Mouse (Mus musculus) CH12.LX (cell line): ENCODE measurements around the gene Nsg1. TPM values are rescaled to one million over a fixed set of nuclear protein-coding genes. Genes with fewer than 3 reads are reported as not detected.

ENCODE experiments used
- DNase-seq: peaks from one replicate; pipeline ENCODE4 v3.0.0-alpha.2; 2013; ENCODE audit errors: extremely low read depth
- H3K27ac ChIP-seq: 2 replicates; pipeline ENCODE4 v1.5.1; 2012; ENCODE audit warnings: low read depth, mild to moderate bottlenecking, control low read depth, moderate library complexity; ENCODE audit not compliant: insufficient read depth
- H3K27me3 ChIP-seq: replicated peaks from 2 replicates; pipeline ENCODE3; 2012; ENCODE audit warnings: inconsistent platforms
- H3K36me3 ChIP-seq, 2 experiments: replicated peaks in 1 of 2; 2 replicates each; pipeline versions ENCODE3 to v1.6.1; 2012; ENCODE audit warnings: inconsistent platforms in 1 of 2, low read length in 1 of 2, mild to moderate bottlenecking in 1 of 2, mixed read lengths in 1 of 2, moderate library complexity in 1 of 2; ENCODE audit not compliant: control insufficient read depth in 1 of 2, insufficient read depth in 1 of 2
- H3K4me1 ChIP-seq, 2 experiments: 2 replicates each; pipeline ENCODE4 v1.6.1; 2012; ENCODE audit warnings: inconsistent platforms in 1 of 2, moderate library complexity in 1 of 2; ENCODE audit not compliant: insufficient read depth in 2 of 2, control insufficient read depth in 1 of 2
- H3K4me2 ChIP-seq: 2 replicates; pipeline ENCODE4 v1.6.1; 2012; ENCODE audit warnings: low read depth, mild to moderate bottlenecking, control low read depth; ENCODE audit not compliant: poor library complexity, insufficient read depth, severe bottlenecking
- H3K4me3 ChIP-seq, 3 experiments: fragments of 150-350 bp in 1 of 3; sonication (generic) in 1 of 3; replicated peaks in 1 of 3; 2 replicates each; pipeline versions ENCODE3 to v1.5.1; 2011 to 2012; ENCODE audit warnings: low read depth in 2 of 3, low read length in 2 of 3, mild to moderate bottlenecking in 2 of 3, moderate library complexity in 2 of 3, control low read depth in 1 of 3, improper control_type of control experiment in 1 of 3, inconsistent platforms in 1 of 3, mixed read lengths in 1 of 3; ENCODE audit not compliant: poor library complexity in 1 of 3
- H3K79me2 ChIP-seq: replicated peaks from 2 replicates; pipeline ENCODE4 v1.6.1; 2012; ENCODE audit warnings: mild to moderate bottlenecking, moderate library complexity; ENCODE audit not compliant: control insufficient read depth, poor library complexity, insufficient read depth, severe bottlenecking; ENCODE audit errors: extremely low read depth
- H3K9ac ChIP-seq: 2 replicates; pipeline ENCODE4 v1.6.1; 2012; ENCODE audit warnings: low read depth, mild to moderate bottlenecking, control low read depth, moderate library complexity; ENCODE audit not compliant: insufficient read depth
- H3K9me3 ChIP-seq: replicated peaks from 2 replicates; pipeline ENCODE3; 2012; ENCODE audit warnings: low read length, inconsistent platforms, mixed read lengths
- CHD1 ChIP-seq: IDR thresholded peaks from 2 replicates; pipeline ENCODE4 v1.6.1; 2012; ENCODE audit warnings: low read depth, low read length, improper control_type of control experiment, inconsistent platforms
- CHD2 ChIP-seq: IDR thresholded peaks from 2 replicates; pipeline ENCODE4 v1.6.1; 2011; ENCODE audit warnings: low read length, improper control_type of control experiment
- E2F4 ChIP-seq: IDR thresholded peaks from 2 replicates; pipeline ENCODE4 v1.6.1; 2011; ENCODE audit warnings: low read depth, low read length, improper control_type of control experiment; ENCODE audit not compliant: insufficient replicate concordance
- ETS1 ChIP-seq: conservative IDR thresholded peaks from 2 replicates; pipeline ENCODE4 v1.6.1; 2012; ENCODE audit warnings: low read depth, mild to moderate bottlenecking, inconsistent platforms, low read length, improper control_type of control experiment, moderate library complexity
- IRF4 ChIP-seq: IDR thresholded peaks from 2 replicates; pipeline ENCODE4 v1.6.1; 2014; ENCODE audit warnings: low read depth, mild to moderate bottlenecking, inconsistent platforms, low read length, improper control_type of control experiment
- JUND ChIP-seq: conservative IDR thresholded peaks from 2 replicates; pipeline ENCODE4 v1.6.1; 2011; ENCODE audit warnings: low read depth, low read length, improper control_type of control experiment
- MAX ChIP-seq: IDR thresholded peaks from 2 replicates; pipeline ENCODE4 v1.6.1; 2011; ENCODE audit warnings: low read length, improper control_type of control experiment
- MXI1 ChIP-seq: IDR thresholded peaks from 2 replicates; pipeline ENCODE4 v1.6.1; 2011; ENCODE audit warnings: mild to moderate bottlenecking, low read depth, low read length, improper control_type of control experiment
- MYC ChIP-seq: IDR thresholded peaks from 2 replicates; pipeline ENCODE4 v1.6.1; 2011; ENCODE audit warnings: low read depth, mild to moderate bottlenecking, improper control_type of control experiment, low read length
- NRF1 ChIP-seq: IDR thresholded peaks from 2 replicates; pipeline ENCODE4 v1.6.1; 2014; ENCODE audit warnings: low read depth, mild to moderate bottlenecking, inconsistent platforms, low read length, improper control_type of control experiment, moderate library complexity
- RAD21 ChIP-seq: IDR thresholded peaks from 2 replicates; pipeline ENCODE4 v1.6.1; 2011; ENCODE audit warnings: low read depth, mild to moderate bottlenecking, low read length, improper control_type of control experiment, moderate library complexity
- RCOR1 ChIP-seq: conservative IDR thresholded peaks from 2 replicates; pipeline ENCODE4 v1.6.1; 2012; ENCODE audit warnings: low read depth, mild to moderate bottlenecking, inconsistent platforms, low read length, improper control_type of control experiment
- SMC3 ChIP-seq: IDR thresholded peaks from 2 replicates; pipeline ENCODE4 v1.6.1; 2011; ENCODE audit warnings: low read depth, low read length, improper control_type of control experiment
- TCF12 ChIP-seq: IDR thresholded peaks from 2 replicates; pipeline ENCODE4 v1.6.1; 2014; ENCODE audit warnings: low read depth, mild to moderate bottlenecking, inconsistent platforms, low read length, improper control_type of control experiment
- UBTF ChIP-seq: IDR thresholded peaks from 2 replicates; pipeline ENCODE4 v1.6.1; 2012; ENCODE audit warnings: low read depth, mild to moderate bottlenecking, inconsistent platforms, low read length, improper control_type of control experiment, moderate library complexity
- dilution Hi-C: fragments of 300-500 bp; cut with MboI; formaldehyde crosslinking; loops from 2 replicates; pipeline ENCODE4 v1.14.3; 2020; ENCODE audit warnings: low sequenced_read_pairs; ENCODE audit not compliant: extremely low pct_unique_long_range_greater_than_20kb, extremely low pct_ligation_motif_present
- in situ Hi-C: fragments of 300-500 bp; cut with MboI; formaldehyde crosslinking; loops from 3 replicates; pipeline ENCODE4 v1.14.3; 2019; ENCODE audit warnings: low sequenced_read_pairs, low pct_ligation_motif_present, low pct_unique_long_range_greater_than_20kb, mixed read lengths
- polyA plus RNA-seq: library from polyadenylated mRNA; unstranded; fragments of >175 nt; gene quantifications from 2 replicates; pipeline ENCODE4 v1.2.1, GENCODE M21; 2012; ENCODE audit warnings: low read depth; ENCODE audit not compliant: insufficient read length
- total RNA-seq, 2 experiments: library from RNA; depleted of rRNA; stranded (reverse); fragments of 300-350 nt in 1 of 2; fragments of >200 nt in 1 of 2; gene quantifications; 2 replicates each; pipeline ENCODE4 v1.2.3; 2012 to 2014

Gene Nsg1
- total and polyA plus RNA-seq, 3 experiments = 0.04 TPM; not detected in 2

DNA sequence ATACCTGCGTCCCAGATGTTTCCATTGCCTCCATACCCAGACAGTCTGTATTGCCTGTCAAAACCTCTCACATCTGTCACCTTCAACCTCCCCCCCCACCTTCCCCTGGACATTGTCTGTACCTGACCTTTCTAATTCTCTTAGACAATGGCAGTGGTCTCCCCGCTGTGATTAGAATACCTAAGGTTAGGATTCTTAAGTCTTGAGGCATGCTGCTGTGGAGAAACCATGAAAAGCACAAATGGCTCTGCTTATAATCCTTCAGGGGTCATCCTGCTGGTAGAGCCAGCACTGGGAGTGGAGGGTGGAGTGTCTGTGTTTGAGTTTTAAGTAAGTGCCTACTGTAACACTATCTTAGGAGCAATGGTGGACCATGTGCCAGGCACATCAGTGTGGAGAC, 56.8 kb downstream of the Nsg1 start:
- dilution Hi-C loops = no loop called here
- Histone ChIP-seq H3K36me3 (peaks cover 16 to 62% of the 10 kb centered on the region in 2 experiments), H3K4me1 (no peaks in the 10 kb centered on the region)

DNA sequence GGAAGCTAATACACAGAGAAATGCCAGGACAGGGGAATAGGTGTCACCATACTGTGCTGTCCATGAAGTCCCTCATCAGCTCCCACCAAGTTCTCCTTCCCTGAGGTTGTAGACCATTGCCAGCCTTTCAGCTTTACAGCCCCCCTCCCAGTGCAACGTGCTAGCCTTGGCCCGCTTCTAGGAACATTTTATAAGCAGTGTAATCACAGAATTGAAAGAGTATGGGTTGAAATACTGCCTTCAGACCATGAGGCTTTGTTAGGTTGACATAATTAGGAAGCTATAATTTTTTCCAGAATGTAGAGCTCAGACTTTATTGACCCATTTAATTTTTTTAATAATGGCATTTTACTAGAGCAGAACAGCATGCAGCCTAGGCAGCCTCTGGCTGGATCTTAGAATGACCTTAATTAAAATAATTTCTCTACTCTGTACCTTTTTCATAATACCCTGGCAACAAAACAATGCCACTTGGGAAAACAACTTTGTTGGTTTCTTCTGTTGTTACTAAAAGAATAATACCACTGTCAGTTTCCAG, 60.5 kb downstream of the Nsg1 start:
- Histone ChIP-seq H3K36me3 (peaks cover 0 to 50% of the 10 kb centered on the region in 2 experiments), H3K27me3 (no peaks in the 10 kb centered on the region), H3K27ac (no peak overlapping the region), H3K4me1 (peaks cover 0 to 14% of the 10 kb centered on the region in 2 experiments; a peak in 2 of 4 replicates), H3K9ac (no peak overlapping the region), H3K9me3 (no peaks in the 10 kb centered on the region), H3K4me2 (no peak overlapping the region), H3K4me3 (no peak overlapping the region), H3K79me2 (no peaks in the 10 kb centered on the region)
- in situ Hi-C loops = loop anchor here (25.0 kb wide), 1 partner anchor 187 kb away; no protein-coding TSS in a partner anchor
- no peak for DNase-seq
- dilution Hi-C loops = no loop called here
- TF ChIP-seq MXI1 = no peak
- TF ChIP-seq JUND = no peak
- no peak for TF ChIP-seq MYC
- TF ChIP-seq ETS1 = no peak
- no peak for TF ChIP-seq CHD2
- TF ChIP-seq CHD1 = no peak

More for the DNA sequence above, 56.8 kb downstream of the Nsg1 start:
- no peak overlapping the region for H3K27ac ChIP-seq
- in situ Hi-C loops = no loop called here
- TF ChIP-seq TCF12 (no peak), SMC3 (no peak), MXI1 (no peak), UBTF (no peak), RAD21 (no peak), RCOR1 (no peak), NRF1 (no peak), IRF4 (no peak), ETS1 (no peak), MAX (no peak), E2F4 (no peak), CHD2 (no peak)
- TF ChIP-seq, all 38 proteins: peak for 0
- Histone ChIP-seq H3K9ac (no peak overlapping the region), H3K4me2 (no peak overlapping the region), H3K27me3 (no peaks in the 10 kb centered on the region), H3K79me2 (no peaks in the 10 kb centered on the region), H3K9me3 (no peaks in the 10 kb centered on the region), H3K4me3 (no peak overlapping the region)
- no peak for DNase-seq
